Mouse (Mus musculus) heart, embryonic 16.5 days (tissue): Measurements from ENCODE around the gene Gorasp1. TPM values are rescaled to one million over a fixed set of nuclear protein-coding genes. Genes with fewer than 3 reads are reported as not detected.
A peak's percentile ranks its signal among the peaks of the same experiment; 100 is the strongest.

Experiments used
- ATAC-seq: fragments of 200-750 bp; cut with Nextera tagmentation; replicated peaks from 2 replicates; pipeline ENCODE4 v1.8.0; 2017; ENCODE audit warnings: moderate number of reproducible peaks; ENCODE audit not compliant: insufficient read depth, low FRiP score; ENCODE audit errors: extremely low read depth
- H3K27ac ChIP-seq: fragments of 300-500 bp; sonication (generic); 2 replicates; pipeline ENCODE4 v1.5.1; 2014; ENCODE audit warnings: mild to moderate bottlenecking, low read length, control low read depth, moderate library complexity
- H3K27me3 ChIP-seq: fragments of 300-500 bp; sonication (generic); 2 replicates; pipeline ENCODE4 v1.6.1; 2014; ENCODE audit warnings: low read length, mixed read lengths; ENCODE audit not compliant: control insufficient read depth, insufficient read depth
- H3K36me3 ChIP-seq: fragments of 300-500 bp; sonication (generic); 2 replicates; pipeline ENCODE4 v1.6.1; 2014; ENCODE audit not compliant: control insufficient read depth, insufficient read depth
- H3K4me1 ChIP-seq: fragments of 300-500 bp; sonication (generic); 2 replicates; pipeline ENCODE4 v1.6.1; 2014; ENCODE audit warnings: low read length, mixed read lengths; ENCODE audit not compliant: control insufficient read depth, insufficient read depth
- H3K4me2 ChIP-seq: fragments of 300-500 bp; sonication (generic); 2 replicates; pipeline ENCODE4 v1.6.1; 2014; ENCODE audit warnings: low read depth, mild to moderate bottlenecking, control low read depth, low read length
- H3K4me3 ChIP-seq: fragments of 300-500 bp; sonication (generic); 2 replicates; pipeline ENCODE4 v1.5.1; 2014; ENCODE audit warnings: mild to moderate bottlenecking, control low read depth, low read length
- H3K9ac ChIP-seq: fragments of 300-500 bp; sonication (generic); 2 replicates; pipeline ENCODE4 v1.6.1; 2014; ENCODE audit warnings: low read length, control low read depth
- H3K9me3 ChIP-seq: fragments of 300-500 bp; sonication (generic); replicated peaks from 2 replicates; pipeline ENCODE4 v1.6.1; 2016; ENCODE audit warnings: low read length; ENCODE audit not compliant: control insufficient read depth
- WGBS: fragments of 180-500 bp; shearing (Covaris S2); extraction: QIAGEN DNeasy Blood & Tissue Kit; methylation state at CpG from one replicate; pipeline ENCODE4 v1.1.7; 2014; 5-methylcytosine and 5-hydroxymethylcytosine counted together
- polyA plus RNA-seq: library from polyadenylated mRNA; unstranded; fragments of >200 nt; fragmentation: Nextera tagmentation; extraction: Ambion mirVana; gene quantifications from 2 replicates; pipeline ENCODE4 v1.2.1, GENCODE M21; 2015

Gorasp1 gene
- polyA plus RNA-seq, 1 experiment from 2014 or later, result 23.1 TPM

DNA sequence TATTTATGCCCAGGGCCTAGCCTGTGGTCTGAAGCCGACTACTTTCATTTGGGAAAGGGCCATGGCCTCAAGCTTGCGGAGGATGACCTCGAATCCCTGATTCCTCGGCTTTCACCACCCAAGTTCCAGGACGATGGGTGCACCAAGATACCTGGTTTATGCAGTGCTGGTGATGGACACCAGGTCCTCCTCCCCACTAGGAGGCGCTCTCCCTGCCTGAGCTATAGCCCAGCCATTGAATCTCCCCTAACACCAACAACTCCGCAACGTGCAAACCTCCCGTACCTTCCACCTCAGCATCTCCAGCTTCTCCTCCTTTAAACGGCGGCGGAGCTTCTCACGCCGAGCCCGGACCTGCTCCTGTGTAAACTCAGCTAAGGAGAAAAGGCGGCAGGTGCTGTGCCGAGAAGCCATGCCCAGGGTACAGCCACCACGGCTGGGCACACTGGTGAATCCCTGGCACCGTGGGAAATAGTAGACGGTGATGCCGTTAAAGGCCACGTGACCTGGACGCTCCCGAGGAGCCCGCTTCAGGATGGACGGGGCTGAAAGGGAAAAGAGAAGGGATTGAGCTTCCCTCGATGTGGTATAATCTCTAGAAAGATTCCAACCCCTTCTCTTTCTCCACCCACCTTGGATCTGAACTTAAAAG is 36.6 kb upstream of the Gorasp1 start:
- H3K9ac ChIP-seq, result no peak overlapping the region
- H3K4me1 ChIP-seq, result peaks cover 47% of the 10 kb centered on the region

DNA sequence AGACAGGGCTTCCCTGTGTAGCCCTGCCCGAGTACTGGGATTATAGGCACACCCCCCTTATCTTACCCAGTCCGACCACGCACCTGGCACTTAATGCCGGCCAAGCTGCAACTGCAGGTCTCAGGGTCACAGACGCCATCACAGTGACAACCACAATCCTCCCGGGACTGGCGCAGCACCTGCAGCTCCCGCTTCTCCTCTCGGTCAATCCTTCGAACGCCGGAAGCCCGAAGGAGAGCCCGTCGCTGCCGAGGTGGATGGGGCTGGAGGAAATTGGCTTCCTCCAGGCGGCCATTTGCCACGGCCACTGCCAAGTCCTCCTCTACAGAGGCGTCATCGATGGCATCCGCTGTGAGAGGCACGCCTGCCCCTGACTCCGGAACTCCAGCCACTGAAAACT is 35.9 kb upstream of the Gorasp1 start:
- Histone ChIP-seq H3K4me3 (no peak overlapping the region), H3K9me3 (no peaks in the 10 kb centered on the region), H3K4me2 (no peak overlapping the region), H3K27me3 (no peaks in the 10 kb centered on the region), H3K4me1 (peaks cover 41% of the 10 kb centered on the region), H3K27ac (no peak overlapping the region), H3K36me3 (peaks cover 27% of the 10 kb centered on the region), H3K9ac (no peak overlapping the region)
- ATAC-seq, result no peak
- WGBS, result 87% methylated on average over 23 of the region's 23 CpGs

More for the DNA sequence above, 36.6 kb upstream of the Gorasp1 start:
- Histone ChIP-seq H3K36me3 (peaks cover 27% of the 10 kb centered on the region), H3K27ac (no peak overlapping the region), H3K27me3 (no peaks in the 10 kb centered on the region), H3K4me2 (no peak overlapping the region), H3K9me3 (no peaks in the 10 kb centered on the region), H3K4me3 (no peak overlapping the region)
- WGBS, result 92% methylated on average over 27 of the region's 27 CpGs
- ATAC-seq, result no peak

DNA sequence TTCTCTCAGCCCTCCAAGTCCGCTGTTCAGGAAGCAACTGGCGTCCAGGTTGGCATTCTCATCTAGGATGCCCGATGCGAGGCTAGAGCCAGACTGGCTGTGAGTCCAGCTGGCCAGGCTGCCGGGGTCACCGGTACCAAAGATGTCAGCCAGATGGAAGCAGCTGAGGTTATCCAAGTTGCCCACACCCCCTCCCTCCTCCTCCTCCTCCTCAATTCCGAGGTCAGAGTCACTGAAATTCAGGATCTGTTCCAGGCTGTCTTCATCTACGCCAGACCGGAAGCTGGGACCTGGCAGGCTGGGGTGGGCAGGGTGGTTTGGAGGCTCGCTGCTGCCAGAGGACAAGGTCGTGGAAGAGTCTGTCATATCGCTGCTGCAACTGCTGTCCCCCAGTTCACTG is 35.2 kb upstream of the Gorasp1 start:
- H3K36me3 ChIP-seq, result peaks cover 27% of the 10 kb centered on the region
- H3K27ac ChIP-seq, result no peak overlapping the region
- H3K4me2 ChIP-seq, result no peak overlapping the region
- H3K4me1 ChIP-seq, result peaks cover 34% of the 10 kb centered on the region
- no peak overlapping the region for H3K9ac ChIP-seq
- 83% methylated on average over 12 of the region's 12 CpGs for WGBS
- H3K9me3 ChIP-seq, result no peaks in the 10 kb centered on the region
- no peak for ATAC-seq
- no peaks in the 10 kb centered on the region for H3K27me3 ChIP-seq
- no peak overlapping the region for H3K4me3 ChIP-seq

DNA sequence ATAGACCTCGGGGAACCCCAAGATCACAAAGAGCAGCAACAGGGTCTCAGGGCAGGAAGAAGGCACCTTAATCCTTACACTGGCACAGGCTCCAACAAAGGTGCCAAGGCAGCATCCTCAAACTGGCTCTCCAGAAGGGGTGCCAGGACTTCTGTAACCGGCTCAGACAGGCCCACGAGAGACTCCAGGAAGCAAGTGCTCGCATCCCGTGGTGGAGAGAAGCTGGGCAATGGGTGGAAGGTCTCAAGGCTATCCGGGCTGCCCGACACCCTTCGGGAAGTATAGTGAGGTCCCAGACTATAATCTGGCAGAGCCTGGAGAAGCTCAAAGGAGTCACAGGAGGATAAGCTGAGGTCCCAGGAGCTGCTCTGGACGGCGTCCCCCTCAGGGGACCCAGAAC is 34.8 kb upstream of the Gorasp1 start:
- ATAC-seq, result no peak
- no peak overlapping the region for H3K4me2 ChIP-seq
- no peak overlapping the region for H3K9ac ChIP-seq
- WGBS, result 91% methylated on average over 10 of the region's 10 CpGs
- H3K4me1 ChIP-seq, result peaks cover 30% of the 10 kb centered on the region
- no peaks in the 10 kb centered on the region for H3K9me3 ChIP-seq
- H3K27me3 ChIP-seq, result no peaks in the 10 kb centered on the region
- no peak overlapping the region for H3K27ac ChIP-seq
- H3K36me3 ChIP-seq, result peaks cover 27% of the 10 kb centered on the region
- H3K4me3 ChIP-seq, result no peak overlapping the region

DNA sequence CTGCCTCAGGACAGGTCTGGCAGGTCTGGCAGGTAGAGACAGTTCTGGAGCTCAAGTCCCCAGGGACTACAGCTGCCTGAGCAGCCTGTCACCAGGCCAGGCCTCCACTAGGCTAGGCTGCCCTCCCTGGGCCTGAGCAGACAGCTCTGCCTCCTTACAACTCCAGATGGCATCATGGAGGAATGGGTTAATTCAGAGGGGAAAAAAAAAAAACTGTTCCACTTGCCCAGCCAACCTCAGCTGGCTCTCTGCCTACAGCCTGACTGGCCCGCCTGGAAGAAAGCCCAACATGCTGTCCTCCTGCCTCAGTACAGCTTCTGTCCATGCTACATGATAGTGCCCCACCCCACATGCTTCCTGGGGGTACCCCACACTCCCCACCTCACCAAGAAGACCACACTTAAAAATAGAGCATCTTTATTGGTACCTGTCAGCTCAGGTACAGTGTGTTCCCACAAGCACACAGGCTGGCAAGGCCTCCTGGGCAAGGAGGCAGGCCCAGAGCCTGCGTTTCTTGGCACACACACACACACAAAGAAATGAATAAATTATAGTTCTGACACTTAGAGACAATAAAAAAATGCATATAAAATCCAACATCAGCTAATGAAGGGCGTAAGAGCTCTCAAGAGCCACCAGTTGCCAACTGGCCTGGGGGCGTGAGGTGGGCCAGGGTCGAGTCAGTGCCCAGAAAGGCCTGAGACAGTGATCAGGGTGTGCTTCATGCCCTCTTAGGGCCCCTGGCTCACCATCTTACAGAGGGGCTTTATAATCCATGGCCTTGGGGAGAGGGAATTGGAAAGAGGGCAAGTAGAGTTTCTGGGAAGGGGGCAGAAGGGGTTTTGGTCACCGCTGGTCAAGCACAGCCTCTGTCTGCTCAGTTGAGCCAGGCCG is 33.6 kb upstream of the Gorasp1 start:
- peaks cover 27% of the 10 kb centered on the region for H3K36me3 ChIP-seq
- no peak overlapping the region for H3K4me2 ChIP-seq
- H3K4me1 ChIP-seq, result peaks cover 20% of the 10 kb centered on the region
- peak overlapping the region; percentile 51 for H3K9ac ChIP-seq
- ATAC-seq, result no peak; the same call in 1 of the 2 replicates
- no peaks in the 10 kb centered on the region for H3K9me3 ChIP-seq
- no peaks in the 10 kb centered on the region for H3K27me3 ChIP-seq
- H3K4me3 ChIP-seq, result no peak overlapping the region
- WGBS, result 75% methylated on average over 7 of the region's 7 CpGs
- H3K27ac ChIP-seq, result peak overlapping the region; percentile 61

DNA sequence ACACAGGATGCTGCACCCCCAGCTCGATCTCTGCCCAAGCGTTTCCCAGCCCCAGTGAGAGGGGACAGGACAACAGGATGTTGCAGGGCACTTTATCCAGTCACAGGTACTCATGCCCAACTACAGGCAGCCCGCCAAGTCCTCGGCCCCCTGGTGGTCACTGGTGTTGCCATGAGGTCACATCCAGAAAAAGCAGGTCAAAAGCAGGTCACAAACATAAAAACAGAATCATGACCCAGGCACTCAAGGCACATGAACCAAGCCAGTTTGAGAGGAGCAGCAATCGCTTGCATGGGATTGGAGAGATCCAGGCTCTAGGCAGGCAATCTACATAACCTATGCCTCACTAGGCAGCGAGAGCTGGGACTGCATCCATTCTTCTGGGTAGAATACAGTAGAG is 32.9 kb upstream of the Gorasp1 start:
- no peak for ATAC-seq
- Histone ChIP-seq H3K4me2 (no peak overlapping the region), H3K27ac (peak overlapping the region; percentile 61), H3K4me3 (no peak overlapping the region), H3K9me3 (no peaks in the 10 kb centered on the region), H3K27me3 (no peaks in the 10 kb centered on the region), H3K4me1 (peaks cover 20% of the 10 kb centered on the region), H3K36me3 (peaks cover 26% of the 10 kb centered on the region), H3K9ac (peak overlapping the region; percentile 51)
- WGBS, result 29% methylated on average over 6 of the region's 6 CpGs

DNA sequence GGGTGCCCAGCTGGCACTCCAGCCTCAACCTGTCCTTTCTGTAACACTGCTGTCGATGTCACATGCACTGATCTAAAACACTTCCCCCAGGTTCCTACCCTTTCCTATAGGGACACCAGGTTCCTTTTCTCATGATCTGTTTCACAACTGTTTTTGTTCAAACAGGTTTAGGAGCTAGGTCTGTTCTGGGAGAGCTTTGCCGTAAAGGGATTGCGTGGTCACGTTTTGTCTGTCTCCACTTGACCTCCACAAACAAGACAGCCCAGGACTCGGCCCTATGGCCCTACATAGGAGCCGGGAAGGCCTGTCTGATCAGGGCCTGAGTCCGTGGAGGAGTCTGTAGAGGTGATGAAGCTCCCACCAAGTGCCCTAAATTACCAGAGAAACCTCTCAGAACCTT is 32.4 kb upstream of the Gorasp1 start:
- no peak for ATAC-seq
- no peak overlapping the region for H3K4me2 ChIP-seq
- no peaks in the 10 kb centered on the region for H3K27me3 ChIP-seq
- H3K9ac ChIP-seq, result no peak overlapping the region
- H3K27ac ChIP-seq, result peak overlapping the region; percentile 61; the same call in 1 of the 2 replicates
- peaks cover 23% of the 10 kb centered on the region for H3K36me3 ChIP-seq
- H3K4me1 ChIP-seq, result peaks cover 20% of the 10 kb centered on the region
- H3K9me3 ChIP-seq, result no peaks in the 10 kb centered on the region
- no peak overlapping the region for H3K4me3 ChIP-seq
- WGBS, result 77% methylated on average over 7 of the region's 7 CpGs

DNA sequence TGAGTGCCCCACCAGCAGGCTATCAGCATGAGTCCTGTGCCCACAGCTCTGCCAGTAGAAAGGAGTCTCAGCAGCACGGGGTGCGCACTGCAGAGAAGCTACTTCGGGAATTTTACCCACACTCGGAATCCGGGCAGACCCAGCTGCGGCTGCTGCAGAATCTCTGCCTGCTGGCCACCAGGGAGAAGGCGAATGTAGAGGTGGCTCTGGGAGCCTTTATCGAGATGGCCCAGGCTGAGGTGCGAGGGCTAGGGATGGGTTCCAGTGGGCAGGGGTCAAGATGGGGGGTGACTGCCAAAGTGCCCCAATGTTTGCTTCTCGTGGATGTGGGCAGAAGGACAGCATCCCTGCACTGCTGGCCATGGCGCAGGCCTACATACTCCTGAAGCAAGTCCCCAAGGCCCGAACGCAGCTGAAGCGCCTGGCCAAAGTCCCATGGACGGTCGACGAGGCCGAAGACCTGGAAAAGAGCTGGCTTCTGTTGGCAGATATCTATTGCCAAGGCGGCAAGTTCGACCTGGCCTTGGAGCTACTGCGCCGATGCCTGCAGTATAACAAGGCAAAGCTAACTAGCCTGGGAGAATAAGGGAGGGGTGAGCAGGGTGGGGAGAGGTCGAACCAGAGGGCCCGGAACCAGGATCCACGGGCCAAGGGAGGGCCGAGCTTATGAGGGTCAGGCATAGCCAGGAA is 29.0 kb upstream of the Gorasp1 start:
- H3K9ac ChIP-seq, result no peak overlapping the region
- H3K27ac ChIP-seq, result no peak overlapping the region
- ATAC-seq, result no peak

DNA sequence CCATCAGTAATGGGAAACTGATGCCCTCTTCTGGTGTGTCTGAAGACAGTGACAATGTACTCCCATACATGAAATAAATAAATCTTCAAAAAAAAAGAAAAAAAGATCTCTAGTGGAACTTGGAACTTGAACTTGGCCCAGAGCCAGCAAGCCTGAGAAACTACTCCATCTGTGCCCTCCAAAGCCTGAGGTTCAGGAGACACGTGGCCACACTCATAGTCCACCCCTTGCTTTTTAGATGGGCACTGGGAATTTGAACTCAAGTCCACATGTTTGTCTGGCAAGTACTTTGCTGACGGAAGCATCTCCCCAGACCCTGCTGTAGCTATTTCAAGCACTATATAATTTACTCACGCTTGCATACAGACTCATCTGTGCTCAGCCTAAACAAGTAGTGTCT is 27.8 kb upstream of the Gorasp1 start:
- no peaks in the 10 kb centered on the region for H3K36me3 ChIP-seq
- no peak overlapping the region for H3K4me2 ChIP-seq
- no peak overlapping the region for H3K27ac ChIP-seq
- no peak overlapping the region for H3K9ac ChIP-seq
- H3K27me3 ChIP-seq, result no peaks in the 10 kb centered on the region
- H3K4me1 ChIP-seq, result peaks cover 21% of the 10 kb centered on the region
- H3K4me3 ChIP-seq, result no peak overlapping the region
- 58% methylated on average over 3 of the region's 3 CpGs for WGBS
- ATAC-seq, result no peak
- H3K9me3 ChIP-seq, result no peaks in the 10 kb centered on the region

More for the DNA sequence above, 29.0 kb upstream of the Gorasp1 start:
- Histone ChIP-seq H3K27me3 (no peaks in the 10 kb centered on the region), H3K4me1 (peaks cover 31% of the 10 kb centered on the region), H3K9me3 (no peaks in the 10 kb centered on the region), H3K36me3 (no peaks in the 10 kb centered on the region), H3K4me3 (no peak overlapping the region), H3K4me2 (no peak overlapping the region)
- whole genome bisulfite sequencing, result 88% methylated on average over 26 of the region's 26 CpGs
